Mouse (Mus musculus): ENCODE data around the gene Gstp2.

DNA sequence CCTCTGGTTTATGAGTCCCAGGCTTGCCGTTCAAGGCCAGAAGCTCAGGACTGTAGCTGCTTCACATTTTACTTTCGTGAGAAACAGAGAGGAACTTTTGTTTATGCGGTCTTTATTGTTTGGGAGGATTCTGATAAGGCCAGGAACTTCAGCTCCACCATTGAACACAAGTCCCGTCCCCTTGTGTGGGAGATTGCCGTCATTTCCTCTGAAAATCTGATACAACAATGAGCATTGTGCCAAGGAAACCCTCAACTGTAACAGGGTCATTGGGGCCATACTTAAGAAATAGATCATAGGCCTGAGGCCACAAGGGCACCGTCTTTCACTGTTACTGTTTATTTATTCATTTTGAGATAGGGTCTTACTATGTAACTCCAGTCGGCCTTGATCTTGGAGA is 22.6 kb downstream of the Gstp2 start:
- TF ChIP-seq CTCF (conservative IDR thresholded peaks at IDR 0.05; ENCODE audit: low read length) (no peak), POU5F1 (IDR thresholded peaks at IDR 0.05; ENCODE audit: borderline replicate concordance, low read length) (no peak)

Measured in E14TG2a.4 (cell line).